Mouse (Mus musculus) neural tube, embryonic 12.5 days (tissue): Measurements from ENCODE around the gene Gm17949. TPM values are rescaled to one million over a fixed set of nuclear protein-coding genes. Genes with fewer than 3 reads are reported as not detected.

Source experiments
- ATAC-seq: fragments of 200-750 bp; cut with Nextera tagmentation; 2 replicates; pipeline ENCODE4 v1.8.0; 2017; ENCODE audit warnings: low read depth, mild to moderate bottlenecking, moderate TSS enrichment, moderate library complexity; ENCODE audit not compliant: low FRiP score
- H3K27ac ChIP-seq: fragments of 300-500 bp; sonication (generic); 2 replicates; pipeline ENCODE4 v1.5.1; 2016
- H3K27me3 ChIP-seq: fragments of 300-500 bp; sonication (generic); replicated peaks from 2 replicates; pipeline ENCODE4 v1.6.1; 2016; ENCODE audit warnings: mild to moderate bottlenecking
- H3K36me3 ChIP-seq: fragments of 300-500 bp; sonication (generic); 2 replicates; pipeline ENCODE4 v1.6.1; 2016; ENCODE audit warnings: mild to moderate bottlenecking
- H3K4me1 ChIP-seq: fragments of 300-500 bp; sonication (generic); 2 replicates; pipeline ENCODE4 v1.6.1; 2016
- H3K4me2 ChIP-seq: fragments of 300-500 bp; sonication (generic); replicated peaks from 2 replicates; pipeline ENCODE4 v1.6.1; 2016; ENCODE audit warnings: mild to moderate bottlenecking
- H3K4me3 ChIP-seq: fragments of 300-500 bp; sonication (generic); 2 replicates; pipeline ENCODE4 v1.5.1; 2016
- H3K9ac ChIP-seq: fragments of 300-500 bp; sonication (generic); 2 replicates; pipeline ENCODE4 v1.6.1; 2016; ENCODE audit warnings: mild to moderate bottlenecking
- H3K9me3 ChIP-seq: fragments of 300-500 bp; sonication (generic); 2 replicates; pipeline ENCODE4 v1.6.1; 2016; ENCODE audit warnings: mild to moderate bottlenecking
- WGBS: fragments of 180-500 bp; shearing (Covaris S2); methylation state at CpG from one replicate; pipeline ENCODE4 v1.1.7; 2016; 5-methylcytosine and 5-hydroxymethylcytosine counted together
- polyA plus RNA-seq: library from polyadenylated mRNA; unstranded; fragments of >200 nt; fragmentation: Nextera tagmentation; extraction: Ambion mirVana; gene quantifications from 2 replicates; pipeline ENCODE4 v1.2.1, GENCODE M21; 2016

The Gm17949 gene
- polyA plus RNA-seq, 1 experiment from 2014 or later, result 0.33 TPM

DNA sequence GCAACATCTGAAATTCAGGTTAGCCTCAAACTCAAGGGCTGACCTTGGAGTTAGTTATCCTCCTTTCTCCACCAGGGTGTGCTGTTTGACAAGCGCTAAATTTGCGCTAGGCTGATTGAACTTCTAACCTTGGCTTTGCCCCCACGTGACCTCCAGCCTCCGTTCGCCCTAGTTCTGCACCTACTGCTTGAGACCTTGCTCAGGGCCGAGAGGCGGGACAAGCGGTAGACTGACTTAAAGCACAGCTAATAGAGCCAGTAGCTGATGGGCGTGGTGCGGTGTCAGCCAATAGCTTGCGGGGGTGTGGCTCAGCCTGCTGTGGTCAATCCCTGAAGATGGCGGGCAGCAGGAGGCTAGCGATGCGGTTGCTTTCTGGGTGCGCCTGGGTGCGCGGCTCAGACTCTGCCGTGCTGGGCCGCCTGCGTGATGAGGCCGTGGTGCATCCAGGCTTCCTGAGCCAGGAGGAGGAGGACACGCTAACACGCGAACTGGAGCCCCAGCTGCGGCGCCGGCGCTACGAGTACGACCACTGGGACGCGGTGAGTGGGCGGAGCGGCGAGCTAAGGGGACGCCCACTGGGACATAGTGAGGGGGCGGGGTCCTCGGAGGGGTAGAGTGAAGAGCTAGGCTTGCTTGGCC lies 14.1 kb upstream of the Gm17949 start, which contains the start of gene Alkbh7:
Gene Alkbh7 (plus strand): TSS at position 311 of the 639 bp plus-strand sequence.
- peaks cover 55% of the 10 kb centered on the region for H3K36me3 ChIP-seq
- H3K9ac ChIP-seq, result peak within 1 kb of the TSS; percentile 61
- WGBS, result under 1% methylated on average over 38 of the region's 38 CpGs
- peaks cover 10% of the 10 kb centered on the region for H3K4me1 ChIP-seq
- H3K27me3 ChIP-seq, result no peaks in the 10 kb centered on the region
- peak within 1 kb of the TSS; percentile 63 for H3K4me3 ChIP-seq
- peak; percentile 99 for ATAC-seq
- H3K9me3 ChIP-seq, result no peaks in the 10 kb centered on the region
- H3K27ac ChIP-seq, result 0 out of 2 replicates have a peak within 1 kb of the TSS, but pooled peaks have one; percentile 7
- H3K4me2 ChIP-seq, result peak within 1 kb of the TSS; percentile 74

DNA sequence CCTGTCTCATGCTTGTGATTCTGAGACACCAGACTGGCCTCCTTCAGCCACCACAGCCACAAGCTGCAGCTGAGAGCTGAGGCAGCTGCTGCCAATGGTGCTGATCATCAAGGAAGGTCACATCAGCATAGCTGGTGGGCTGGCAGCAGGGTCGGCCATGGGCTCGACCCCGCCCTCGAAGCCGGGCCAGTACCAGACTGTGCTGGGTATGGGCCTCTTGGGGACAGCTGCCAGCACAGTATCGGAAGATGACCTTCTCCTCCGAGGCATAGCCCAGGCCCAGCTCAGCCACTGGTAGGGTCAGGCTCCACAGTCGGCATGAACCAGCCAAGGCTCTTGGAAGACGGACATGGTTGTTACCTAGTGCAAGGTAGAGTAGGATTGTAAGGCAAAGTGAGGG lies 11.9 kb upstream of the Gm17949 start:
- no peak overlapping the region for H3K9ac ChIP-seq
- H3K36me3 ChIP-seq, result peaks cover 54% of the 10 kb centered on the region
- H3K9me3 ChIP-seq, result no peaks in the 10 kb centered on the region
- H3K4me3 ChIP-seq, result no peak overlapping the region
- H3K4me2 ChIP-seq, result no peak overlapping the region
- ATAC-seq, result no peak
- H3K27me3 ChIP-seq, result no peaks in the 10 kb centered on the region
- peaks cover 10% of the 10 kb centered on the region for H3K4me1 ChIP-seq
- WGBS, result 94% methylated on average over 9 of the region's 9 CpGs
- H3K27ac ChIP-seq, result no peak overlapping the region

DNA sequence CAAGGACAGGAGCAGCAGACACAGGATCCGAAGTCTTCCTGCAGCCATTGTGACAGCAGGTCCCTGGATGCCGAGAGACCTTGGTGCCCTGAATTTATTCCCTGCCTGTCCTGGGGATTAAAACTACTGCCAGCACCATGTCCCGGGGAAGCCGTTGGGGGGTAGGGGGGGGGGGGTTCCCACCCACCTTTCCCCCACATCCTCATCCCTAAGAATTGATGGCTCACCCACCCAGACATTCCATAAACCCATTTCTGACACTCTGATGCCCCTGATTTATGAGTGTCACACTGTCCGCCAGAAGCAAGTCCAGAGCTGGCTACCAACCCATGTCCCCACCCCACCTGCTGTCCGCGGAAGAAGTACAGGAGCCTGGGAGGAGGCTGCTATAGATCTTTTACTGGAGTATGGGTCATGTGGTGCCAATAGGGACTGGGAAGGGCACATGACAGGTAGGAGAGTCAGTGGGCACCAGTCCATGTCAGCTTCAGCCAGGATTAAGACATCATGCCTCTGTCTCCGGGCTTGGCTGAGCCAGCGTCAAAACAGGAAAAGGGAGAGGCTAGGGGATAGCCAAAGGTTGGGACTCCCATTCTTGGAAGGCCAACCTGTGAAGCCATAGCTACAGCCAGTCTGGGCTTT lies 11.2 kb upstream of the Gm17949 start, which contains the start of gene Pspn:
Gene Pspn (minus strand): TSS at position 51 of the 642 bp plus-strand sequence.
- 86% methylated on average over 9 of the region's 9 CpGs for WGBS
- peaks cover 53% of the 10 kb centered on the region for H3K36me3 ChIP-seq

DNA sequence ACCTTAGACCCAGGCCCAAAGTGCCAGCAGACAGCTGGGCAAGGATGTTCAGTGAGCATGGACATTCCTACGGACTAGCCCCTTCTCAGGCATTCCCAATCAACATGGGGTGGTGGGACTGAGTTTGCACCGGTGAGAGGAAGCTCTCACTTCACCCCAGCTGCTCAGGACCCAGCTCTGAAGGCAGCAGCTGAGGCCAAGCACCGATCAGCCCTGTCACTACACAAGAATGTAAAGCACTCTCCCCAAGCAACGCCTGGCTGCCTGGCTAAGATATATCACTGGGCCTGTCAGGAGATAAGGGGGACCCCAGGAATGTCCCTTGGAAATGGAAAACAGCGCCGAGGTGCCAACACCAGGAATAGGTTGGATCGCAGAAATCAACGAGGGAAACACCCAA lies 10.0 kb upstream of the Gm17949 start:
- Histone ChIP-seq H3K27ac (no peak overlapping the region), H3K36me3 (peaks cover 52% of the 10 kb centered on the region), H3K4me2 (no peak overlapping the region), H3K27me3 (no peaks in the 10 kb centered on the region), H3K4me3 (no peak overlapping the region), H3K9ac (no peak overlapping the region), H3K9me3 (no peaks in the 10 kb centered on the region), H3K4me1 (peaks cover 10% of the 10 kb centered on the region)
- 74% methylated on average over 8 of the region's 8 CpGs for WGBS
- no peak for ATAC-seq

More for the DNA sequence above, 11.2 kb upstream of the Gm17949 start, which contains the start of gene Pspn:
- Histone ChIP-seq H3K4me2 (no peak within 1 kb of the TSS), H3K27ac (no peak within 1 kb of the TSS), H3K4me1 (peaks cover 10% of the 10 kb centered on the region), H3K9me3 (no peaks in the 10 kb centered on the region), H3K9ac (no peak within 1 kb of the TSS), H3K4me3 (no peak within 1 kb of the TSS), H3K27me3 (no peaks in the 10 kb centered on the region)
- ATAC-seq, result no peak

DNA sequence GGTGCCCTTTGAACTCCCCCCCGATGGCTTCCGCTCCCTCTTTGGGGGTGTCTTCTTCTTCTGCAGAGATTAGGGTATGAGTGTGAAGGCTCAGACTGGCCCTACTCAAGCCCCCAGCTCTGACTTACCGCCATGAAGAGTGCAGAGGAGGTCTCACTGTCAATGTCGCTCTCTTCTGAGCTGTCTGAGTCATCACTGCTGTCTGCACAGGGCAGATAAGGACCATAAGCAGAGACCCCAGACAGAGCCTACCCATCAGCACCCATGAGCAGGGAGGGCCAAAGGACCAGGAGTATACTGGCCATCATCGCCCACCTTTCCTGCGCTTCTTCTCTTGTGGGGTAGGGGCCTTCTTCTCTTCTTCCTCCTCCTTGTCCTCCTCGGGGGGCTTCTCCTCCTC lies 7.3 kb upstream of the Gm17949 start:
- WGBS, result 95% methylated on average over 7 of the region's 7 CpGs
- Histone ChIP-seq H3K36me3 (peaks cover 70% of the 10 kb centered on the region), H3K27me3 (no peaks in the 10 kb centered on the region), H3K4me1 (no peaks in the 10 kb centered on the region), H3K9ac (no peak overlapping the region), H3K4me3 (no peak overlapping the region), H3K4me2 (no peak overlapping the region), H3K9me3 (no peaks in the 10 kb centered on the region), H3K27ac (no peak overlapping the region)
- ATAC-seq, result no peak

DNA sequence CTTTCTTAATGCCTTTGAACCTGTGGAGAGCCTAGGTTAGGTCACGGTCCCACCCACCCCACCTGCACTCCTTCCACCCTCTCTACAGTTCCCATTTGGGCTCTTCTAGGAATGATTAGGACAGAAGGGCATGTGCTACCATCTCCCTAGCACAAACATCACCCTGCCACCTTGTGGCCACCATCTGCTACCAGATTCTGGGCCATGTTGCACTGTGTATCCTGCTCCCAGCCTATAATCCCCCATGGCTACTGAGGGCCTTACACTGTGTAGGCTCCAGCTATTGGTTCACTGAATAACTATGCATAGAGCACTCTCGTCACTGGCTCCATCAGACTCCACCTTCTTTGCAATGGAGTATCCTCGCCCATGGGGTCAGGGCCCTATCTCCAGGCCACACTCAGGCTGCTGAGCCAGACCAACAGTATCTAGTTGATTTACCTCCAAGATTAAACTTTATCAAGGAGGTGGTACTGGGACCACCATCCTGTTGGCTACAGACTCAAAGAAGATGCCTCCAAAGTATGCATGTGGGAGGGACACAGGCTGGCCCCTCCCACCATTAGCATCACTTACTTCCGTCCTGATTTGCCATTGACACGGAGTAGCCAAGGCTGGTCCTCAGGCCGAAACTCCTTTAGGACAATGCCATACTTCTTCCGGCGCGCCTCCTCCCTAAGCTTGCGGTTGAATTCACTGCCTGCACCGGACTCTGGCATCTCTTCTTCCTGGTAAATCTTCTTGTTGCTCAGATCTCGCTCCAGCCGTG lies 3.9 kb upstream of the Gm17949 start:
- no peak overlapping the region for H3K27ac ChIP-seq
- peaks cover 57% of the 10 kb centered on the region for H3K36me3 ChIP-seq
- H3K9ac ChIP-seq, result no peak overlapping the region
- H3K9me3 ChIP-seq, result no peaks in the 10 kb centered on the region
- no peak for ATAC-seq
- no peaks in the 10 kb centered on the region for H3K27me3 ChIP-seq
- 95% methylated on average over 13 of the region's 13 CpGs for WGBS
- no peak overlapping the region for H3K4me3 ChIP-seq
- H3K4me1 ChIP-seq, result peaks cover 15% of the 10 kb centered on the region
- H3K4me2 ChIP-seq, result no peak overlapping the region

DNA sequence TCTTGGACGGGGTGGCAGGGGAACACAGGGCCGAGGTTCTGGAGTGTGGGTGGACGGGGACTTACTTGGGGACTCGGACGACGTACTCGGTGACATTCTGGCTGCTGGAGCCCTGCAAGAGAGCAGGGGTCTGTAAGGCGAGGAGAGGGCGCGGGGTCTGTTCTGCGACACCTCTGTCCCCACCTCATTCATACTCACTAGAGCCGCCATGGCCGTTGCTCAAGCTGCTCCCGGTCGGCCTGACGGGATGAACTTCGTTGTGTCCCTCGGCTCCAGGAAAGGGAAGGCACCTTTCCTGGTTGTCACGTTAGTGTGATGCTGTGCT lies 396 bp upstream of the Gm17949 start:
- ATAC-seq, result peak; percentile 55
- Histone ChIP-seq H3K36me3 (peaks cover 24% of the 10 kb centered on the region), H3K9ac (peak overlapping the region; percentile 68), H3K27ac (peak overlapping the region; percentile 3; the same call in 1 of the 2 replicates), H3K9me3 (no peaks in the 10 kb centered on the region), H3K4me1 (peaks cover 17% of the 10 kb centered on the region), H3K4me2 (peak overlapping the region; percentile 89), H3K4me3 (peak overlapping the region; percentile 61), H3K27me3 (no peaks in the 10 kb centered on the region)
- under 1% methylated on average over 19 of the region's 19 CpGs for WGBS

DNA sequence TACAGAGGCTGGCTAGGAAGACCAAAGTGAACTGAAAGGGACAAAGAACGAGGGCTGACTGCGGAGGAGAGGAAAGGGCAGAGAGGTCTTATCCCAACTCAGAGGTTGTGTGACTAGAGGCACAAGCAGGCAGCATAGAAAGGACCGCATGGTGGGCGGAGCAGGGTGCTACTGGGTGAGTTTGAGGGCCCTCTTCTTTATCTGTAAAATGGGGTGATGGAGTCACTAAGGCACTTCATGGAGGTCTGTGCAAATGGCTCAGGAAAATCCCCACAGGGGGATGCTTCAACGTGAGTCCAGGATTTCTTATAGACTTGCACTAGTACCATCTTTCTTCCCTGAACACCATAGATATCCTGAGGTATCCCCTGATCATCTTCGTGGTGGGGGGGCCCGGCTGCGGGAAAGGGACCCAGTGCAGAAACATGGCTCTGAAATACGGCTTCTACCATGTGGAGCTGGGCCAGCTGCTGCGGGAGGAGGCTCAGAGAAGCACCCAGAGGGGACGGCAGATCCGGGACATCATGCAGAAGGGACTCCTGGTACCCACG lies 1.1 kb downstream of the Gm17949 start:
- Histone ChIP-seq H3K36me3 (peaks cover 10% of the 10 kb centered on the region), H3K4me2 (peak overlapping the region; percentile 81), H3K9ac (0 out of 2 replicates have a peak overlapping the region, but pooled peaks have one; percentile 69), H3K4me3 (peak overlapping the region; percentile 63), H3K9me3 (no peaks in the 10 kb centered on the region), H3K4me1 (peaks cover 17% of the 10 kb centered on the region), H3K27me3 (no peaks in the 10 kb centered on the region), H3K27ac (no peak overlapping the region)
- 70% methylated on average over 13 of the region's 13 CpGs for WGBS
- ATAC-seq, result peak; percentile 0; the same call in 1 of the 2 replicates

DNA sequence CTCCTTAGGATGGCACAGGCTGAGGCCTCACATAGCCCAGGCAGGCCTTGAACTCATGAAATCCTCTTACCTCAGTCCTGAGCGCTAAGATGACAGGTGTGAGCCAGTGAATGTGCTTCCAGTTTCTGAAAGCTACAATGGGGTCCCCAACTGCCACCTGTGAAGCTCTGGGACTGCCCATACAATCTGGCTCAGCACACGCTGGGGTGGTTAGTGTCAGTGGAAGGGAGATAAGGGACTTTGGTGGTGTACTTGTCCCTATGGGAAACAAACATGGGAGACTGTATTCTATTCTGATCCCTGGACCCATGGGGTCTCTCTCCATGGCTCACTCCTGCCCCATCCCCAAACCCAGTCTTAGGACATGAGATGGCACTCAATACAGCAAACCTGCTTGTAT lies 8.4 kb downstream of the Gm17949 start:
- Histone ChIP-seq H3K4me2 (no peak overlapping the region), H3K4me3 (no peak overlapping the region), H3K4me1 (no peaks in the 10 kb centered on the region), H3K9me3 (no peaks in the 10 kb centered on the region), H3K36me3 (peaks cover 44% of the 10 kb centered on the region), H3K9ac (no peak overlapping the region), H3K27me3 (no peaks in the 10 kb centered on the region), H3K27ac (no peak overlapping the region)
- 90% methylated on average over 2 of the region's 2 CpGs for WGBS
- no peak for ATAC-seq

DNA sequence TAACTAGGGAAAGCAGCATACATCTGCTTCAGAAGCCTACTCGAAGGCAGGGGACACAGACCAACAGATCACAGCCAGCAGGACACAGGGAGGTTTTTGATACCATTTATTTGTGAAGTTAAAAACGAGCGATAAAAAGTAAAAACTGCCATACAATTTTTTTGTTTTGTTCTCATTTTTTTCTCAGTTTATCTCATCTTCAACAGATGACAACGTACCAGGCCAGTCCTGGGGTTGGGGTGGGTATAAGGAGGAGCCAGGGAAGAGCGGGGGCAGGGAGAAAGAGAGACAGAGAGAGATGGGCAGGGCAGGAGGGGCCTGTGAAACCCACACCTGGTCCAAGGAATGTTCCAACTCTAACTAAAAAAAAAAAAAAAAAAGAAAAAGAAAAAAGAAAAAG lies 9.7 kb downstream of the Gm17949 start:
- no peaks in the 10 kb centered on the region for H3K4me1 ChIP-seq
- no peak overlapping the region for H3K9ac ChIP-seq
- 92% methylated on average over 5 of the region's 5 CpGs for WGBS
- H3K4me3 ChIP-seq, result no peak overlapping the region
- H3K36me3 ChIP-seq, result peaks cover 57% of the 10 kb centered on the region
- no peak for ATAC-seq
- no peak overlapping the region for H3K4me2 ChIP-seq
- no peak overlapping the region for H3K27ac ChIP-seq
- H3K27me3 ChIP-seq, result no peaks in the 10 kb centered on the region
- H3K9me3 ChIP-seq, result no peaks in the 10 kb centered on the region

DNA sequence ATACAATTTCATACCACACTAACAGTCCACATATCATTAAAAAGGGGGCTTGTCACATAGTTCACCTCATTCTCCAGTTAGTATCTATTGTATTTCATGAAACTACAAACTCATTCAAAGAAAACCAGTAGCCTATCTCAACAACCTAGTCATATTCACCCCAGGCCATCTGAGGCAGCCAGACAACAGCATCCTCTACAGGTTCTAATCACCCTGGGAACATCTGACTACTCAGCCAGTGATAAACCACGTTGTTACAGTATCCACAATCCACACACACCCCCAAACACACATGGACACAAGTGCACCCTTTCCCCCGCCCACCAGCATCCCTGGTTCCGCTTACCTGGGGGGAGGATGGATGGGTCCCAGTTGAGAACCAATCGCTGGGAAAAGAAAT lies 16.2 kb downstream of the Gm17949 start:
- peaks cover 18% of the 10 kb centered on the region for H3K4me1 ChIP-seq
- H3K36me3 ChIP-seq, result peaks cover 66% of the 10 kb centered on the region
- H3K4me3 ChIP-seq, result no peak overlapping the region
- ATAC-seq, result no peak
- H3K27me3 ChIP-seq, result no peaks in the 10 kb centered on the region
- no peak overlapping the region for H3K27ac ChIP-seq
- H3K9ac ChIP-seq, result no peak overlapping the region
- H3K4me2 ChIP-seq, result no peak overlapping the region
- H3K9me3 ChIP-seq, result no peaks in the 10 kb centered on the region
- WGBS, result 91% methylated on average over 4 of the region's 4 CpGs

DNA sequence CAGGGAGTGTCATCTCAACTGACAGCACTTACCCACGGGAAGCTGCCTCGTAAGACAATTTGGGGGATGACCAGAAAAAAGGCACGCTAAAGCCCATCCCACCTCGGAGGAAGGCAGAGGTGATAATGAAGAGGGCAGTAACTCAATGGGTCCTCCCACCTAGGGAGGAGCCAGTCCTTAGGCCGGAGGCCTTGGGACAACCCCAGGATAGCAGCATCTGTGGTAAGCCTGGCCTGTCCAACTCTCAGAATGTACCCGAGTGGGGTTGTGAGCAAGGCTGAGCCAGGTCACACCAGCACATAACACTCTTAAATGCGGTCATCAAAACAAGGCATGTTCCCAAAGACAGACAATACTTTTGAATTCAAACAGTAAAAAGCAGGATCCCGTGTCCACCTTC lies 18.4 kb downstream of the Gm17949 start:
- Histone ChIP-seq H3K4me3 (peak overlapping the region; percentile 92), H3K4me1 (peaks cover 18% of the 10 kb centered on the region), H3K9ac (peak overlapping the region; percentile 99), H3K9me3 (no peaks in the 10 kb centered on the region), H3K36me3 (peaks cover 43% of the 10 kb centered on the region), H3K27me3 (no peaks in the 10 kb centered on the region), H3K27ac (no peak overlapping the region), H3K4me2 (peak overlapping the region; percentile 95)
- ATAC-seq, result no peak
- WGBS, result 40% methylated on average over 8 of the region's 8 CpGs
